Mouse (Mus musculus) kidney, postnatal 4 days (tissue): ENCODE measurements at regions not wholly inside any gene's neighbourhood (a gene's known extent, or its start where the extent isn't known, plus 50 kb on each side); places are given as distances from the start of the nearest gene placed in this dataset.
A peak's percentile ranks its signal among the peaks of the same experiment; 100 is the strongest.
"Not testable (repeated sequence)": the region's sequence is repeated elsewhere in the genome, so short reads cannot be mapped to it uniquely, and the experiment has no call there.

Source experiments
- DNase-seq, 2 experiments: peaks; one replicate each; pipeline ENCODE4 v3.0.0; 2021; ENCODE audit warnings: mixed read lengths in 2 of 2

- DNase-seq = no peak
These were observed 221.8 kb upstream of the Tmprss15 start for GRCm38 (mm10) chr16:79312702-79313101.

- DNase-seq = no peak
These were observed 217.6 kb upstream of the Tmprss15 start for GRCm38 (mm10) chr16:79308541-79308940.

GRCm38 (mm10) chr16:79296621-79297020, 205.7 kb upstream of the Tmprss15 start:
- not testable (repeated sequence) for DNase-seq

- DNase-seq = no peak
These were observed 188.1 kb upstream of the Tmprss15 start for GRCm38 (mm10) chr16:79279006-79279405.

- DNase-seq = no peak
These were observed 165.6 kb upstream of the Tmprss15 start for GRCm38 (mm10) chr16:79256525-79256924.

GRCm38 (mm10) chr16:79256084-79256483, 165.2 kb upstream of the Tmprss15 start:
- DNase-seq = no peak

GRCm38 (mm10) chr16:79240857-79241491, 150.1 kb upstream of the Tmprss15 start:
- DNase-seq = no peak

GRCm38 (mm10) chr16:79240191-79240590, 149.3 kb upstream of the Tmprss15 start:
- DNase-seq = no peak

GRCm38 (mm10) chr16:79191196-79191595, 100.3 kb upstream of the Tmprss15 start:
- DNase-seq = no peak

GRCm38 (mm10) chr16:79186471-79186870, 95.6 kb upstream of the Tmprss15 start:
- no peak for DNase-seq

GRCm38 (mm10) chr16:79182474-79182873, 91.6 kb upstream of the Tmprss15 start:
- DNase-seq = no peak

- no peak for DNase-seq
These were observed 86.6 kb upstream of the Tmprss15 start for GRCm38 (mm10) chr16:79177299-79177999.

GRCm38 (mm10) chr16:79176832-79177243, 85.9 kb upstream of the Tmprss15 start:
- no peak for DNase-seq

GRCm38 (mm10) chr16:79168193-79168592, 77.3 kb upstream of the Tmprss15 start:
- peak; percentile 82 to 83 for DNase-seq

GRCm38 (mm10) chr16:79142813-79143212, 51.9 kb upstream of the Tmprss15 start:
- no peak for DNase-seq
